Mouse (Mus musculus) lung, postnatal 4 days (tissue): ENCODE measurements around the gene AI182371.

ENCODE experiments used
- DNase-seq, 2 experiments: peaks; one replicate each; pipeline ENCODE4 v3.0.0; 2021

The AI182371 gene

GRCm38 (mm10) chr2:35067117-35067516, 34.2 kb downstream of the AI182371 start:
- no peak for DNase-seq

GRCm38 (mm10) chr2:35066525-35067082, 34.7 kb downstream of the AI182371 start:
- DNase-seq: no peak

GRCm38 (mm10) chr2:35063333-35064030, 37.9 kb downstream of the AI182371 start:
- DNase-seq: no peak

- no peak for DNase-seq
Measured at GRCm38 (mm10) chr2:35061338-35061737, 40.0 kb downstream of the AI182371 start, which contains the start of gene Hc. TSS of gene Hc (minus strand) at chr2:35061438.

GRCm38 (mm10) chr2:35060897-35061296, 40.4 kb downstream of the AI182371 start:
- no peak for DNase-seq

GRCm38 (mm10) chr2:35060256-35060655, 41.1 kb downstream of the AI182371 start:
- no peak for DNase-seq

- no peak for DNase-seq
Measured at GRCm38 (mm10) chr2:35058325-35058724, 43.0 kb downstream of the AI182371 start.

GRCm38 (mm10) chr2:35057243-35057642, 44.1 kb downstream of the AI182371 start:
- DNase-seq: no peak

- DNase-seq: peak in 1 of 2 experiments; percentile 51
Measured at GRCm38 (mm10) chr2:35048851-35049250, 52.5 kb downstream of the AI182371 start.

GRCm38 (mm10) chr2:35044956-35045355, 56.4 kb downstream of the AI182371 start:
- peak in 1 of 2 experiments; percentile 41 for DNase-seq

- DNase-seq: no peak
Measured at GRCm38 (mm10) chr2:35038580-35039375, 62.6 kb downstream of the AI182371 start.
